Mouse (Mus musculus): Measurements from ENCODE around the gene Smad9.

DNA sequence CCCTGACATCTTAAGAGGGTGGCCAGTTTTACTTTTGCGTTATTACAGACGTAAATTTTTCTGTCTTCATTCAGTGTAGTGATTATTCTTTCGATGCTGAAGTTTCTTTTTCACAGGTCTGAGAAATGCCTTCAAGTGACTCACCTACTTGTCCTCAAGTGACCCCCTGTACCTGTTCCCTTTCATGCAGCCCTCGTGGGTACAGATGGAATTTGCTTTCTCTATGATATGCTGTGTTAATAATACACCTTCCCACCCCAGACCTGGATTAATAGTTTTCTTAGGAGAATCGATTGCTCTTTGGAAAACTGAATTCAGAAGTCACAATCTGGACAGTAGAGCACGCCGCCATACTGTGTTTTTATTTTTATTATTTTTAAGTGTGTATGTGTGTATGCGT is 18.1 kb upstream of the Smad9 start:
- no peak for TF ChIP-seq CTCF (IDR thresholded peaks at IDR 0.05; ENCODE audit: low read depth, low read length)
- TF ChIP-seq POLR2A (IDR thresholded peaks at IDR 0.05; ENCODE audit: extremely low read depth, insufficient read depth, low read length), result no peak
